Mouse (Mus musculus) MEL (cell line): ENCODE data around the gene Lap3. TPM values are rescaled to one million over a fixed set of nuclear protein-coding genes. Genes with fewer than 3 reads are reported as not detected.

ENCODE experiments used
- DNase-seq: peaks from one replicate; pipeline ENCODE4 v3.0.0; 2011; ENCODE audit warnings: low read depth, low spot score
- H3K27ac ChIP-seq: 2 replicates; pipeline ENCODE4 v1.5.1; 2012; ENCODE audit warnings: low read depth, mild to moderate bottlenecking, control low read depth, low read length, moderate library complexity; ENCODE audit not compliant: control insufficient read depth
- H3K27me3 ChIP-seq, 2 experiments: fragments of 150-350 bp in 1 of 2; sonication (generic) in 1 of 2; 2 replicates each; pipeline ENCODE4 v1.6.1; 2012; ENCODE audit warnings: low read length in 2 of 2, mild to moderate bottlenecking in 2 of 2, improper control_type of control experiment in 1 of 2, moderate library complexity in 1 of 2; ENCODE audit not compliant: insufficient read depth in 2 of 2, control insufficient read depth in 1 of 2
- H3K36me3 ChIP-seq, 2 experiments: 2 replicates each; pipeline ENCODE4 v1.6.1; 2012 to 2014; ENCODE audit warnings: low read length in 2 of 2, improper control_type of control experiment in 1 of 2, inconsistent platforms in 1 of 2, mild to moderate bottlenecking in 1 of 2; ENCODE audit not compliant: insufficient read depth in 2 of 2, control insufficient read depth in 1 of 2
- H3K4me1 ChIP-seq, 2 experiments: fragments of 150-350 bp in 1 of 2; sonication (generic) in 1 of 2; 2 replicates each; pipeline ENCODE4 v1.6.1; 2012; ENCODE audit warnings: low read length in 2 of 2, improper control_type of control experiment in 1 of 2, mild to moderate bottlenecking in 1 of 2; ENCODE audit not compliant: insufficient read depth in 2 of 2, control insufficient read depth in 1 of 2
- H3K4me3 ChIP-seq, 2 experiments: fragments of 150-350 bp in 1 of 2; sonication (generic) in 1 of 2; 2 replicates each; pipeline ENCODE4 v1.5.1; 2012; ENCODE audit warnings: low read depth in 2 of 2, low read length in 2 of 2, mild to moderate bottlenecking in 2 of 2, moderate library complexity in 2 of 2, control low read depth in 1 of 2, improper control_type of control experiment in 1 of 2; ENCODE audit not compliant: control insufficient read depth in 1 of 2, insufficient read depth in 1 of 2
- H3K79me2 ChIP-seq: 2 replicates; pipeline ENCODE4 v1.6.1; 2012; ENCODE audit warnings: mild to moderate bottlenecking, low read length, moderate library complexity; ENCODE audit not compliant: control insufficient read depth, poor library complexity, insufficient read depth
- H3K9ac ChIP-seq: 2 replicates; pipeline ENCODE4 v1.6.1; 2012; ENCODE audit warnings: low read depth, mild to moderate bottlenecking, control low read depth, low read length, moderate library complexity; ENCODE audit not compliant: control insufficient read depth, poor library complexity, severe bottlenecking
- H3K9me3 ChIP-seq: fragments of 150-350 bp; sonication (generic); replicated peaks from 2 replicates; pipeline ENCODE4 v1.6.1; 2012; ENCODE audit warnings: mild to moderate bottlenecking, low read length, improper control_type of control experiment, moderate library complexity; ENCODE audit not compliant: insufficient read depth
- CTCF ChIP-seq, 3 experiments: IDR thresholded peaks in 2 of 3; conservative IDR thresholded peaks in 1 of 3; 2 replicates each; pipeline ENCODE4 v1.5.1; 2011 to 2012; ENCODE audit warnings: low read length in 3 of 3, low read depth in 2 of 3, mild to moderate bottlenecking in 2 of 3, improper control_type of control experiment in 1 of 3, inconsistent platforms in 1 of 3, mixed read lengths in 1 of 3, moderate library complexity in 1 of 3; ENCODE audit not compliant: control insufficient read depth in 1 of 3, insufficient read depth in 1 of 3, poor library complexity in 1 of 3, severe bottlenecking in 1 of 3
- E2F4 ChIP-seq: IDR thresholded peaks from 2 replicates; pipeline ENCODE4 v1.6.1; 2011; ENCODE audit warnings: low read depth, low read length, improper control_type of control experiment, borderline replicate concordance
- EP300 ChIP-seq, 2 experiments: IDR thresholded peaks; 2 replicates each; pipeline ENCODE4 v1.6.1; 2011; ENCODE audit warnings: improper control_type of control experiment in 2 of 2, low read length in 2 of 2, low read depth in 1 of 2, mild to moderate bottlenecking in 1 of 2
- GABPA ChIP-seq: IDR thresholded peaks from 2 replicates; pipeline ENCODE4 v1.6.1; 2012; ENCODE audit warnings: low read depth, mild to moderate bottlenecking, inconsistent platforms, low read length, improper control_type of control experiment, moderate library complexity
- JUND ChIP-seq: IDR thresholded peaks from 2 replicates; pipeline ENCODE4 v1.6.1; 2011; ENCODE audit warnings: low read depth, mild to moderate bottlenecking, improper control_type of control experiment, low read length
- KAT2A ChIP-seq: conservative IDR thresholded peaks from 2 replicates; pipeline ENCODE4 v1.6.1; 2012; ENCODE audit warnings: low read depth, low read length, improper control_type of control experiment, inconsistent platforms
- MAFK ChIP-seq: IDR thresholded peaks from 2 replicates; pipeline ENCODE4 v1.6.1; 2011; ENCODE audit warnings: low read depth, mild to moderate bottlenecking, low read length, improper control_type of control experiment, borderline replicate concordance
- MAX ChIP-seq: IDR thresholded peaks from 2 replicates; pipeline ENCODE4 v1.6.1; 2011; ENCODE audit warnings: low read length, improper control_type of control experiment
- MXI1 ChIP-seq: IDR thresholded peaks from 2 replicates; pipeline ENCODE4 v1.6.1; 2011; ENCODE audit warnings: mild to moderate bottlenecking, low read depth, low read length, improper control_type of control experiment
- MYC ChIP-seq: IDR thresholded peaks from 2 replicates; pipeline ENCODE4 v1.6.1; 2011; ENCODE audit warnings: low read depth, mild to moderate bottlenecking, low read length, improper control_type of control experiment, moderate library complexity
- POLR2A ChIP-seq, 2 experiments: IDR thresholded peaks; 2 replicates each; pipeline ENCODE4 v1.6.1; 2011 to 2012; ENCODE audit warnings: low read length in 2 of 2, mild to moderate bottlenecking in 2 of 2, control low read depth in 1 of 2, improper control_type of control experiment in 1 of 2, low read depth in 1 of 2, moderate library complexity in 1 of 2; ENCODE audit not compliant: control insufficient read depth in 1 of 2, insufficient read depth in 1 of 2, poor library complexity in 1 of 2
- POLR2AphosphoS2 ChIP-seq: IDR thresholded peaks from 2 replicates; pipeline ENCODE4 v1.6.1; 2011; ENCODE audit warnings: low read length, improper control_type of control experiment
- POLR2AphosphoS5 ChIP-seq: IDR thresholded peaks from 2 replicates; pipeline ENCODE4 v1.6.1; 2012; ENCODE audit warnings: low read depth, borderline replicate concordance, mild to moderate bottlenecking, inconsistent platforms, low read length, moderate library complexity, mixed read lengths
- RAD21 ChIP-seq: IDR thresholded peaks from 2 replicates; pipeline ENCODE4 v1.6.1; 2011; ENCODE audit warnings: mild to moderate bottlenecking, low read depth, low read length, improper control_type of control experiment
- RCOR1 ChIP-seq: IDR thresholded peaks from 2 replicates; pipeline ENCODE4 v1.6.1; 2012; ENCODE audit warnings: low read depth, mild to moderate bottlenecking, inconsistent platforms, low read length, improper control_type of control experiment
- SIN3A ChIP-seq: IDR thresholded peaks from 2 replicates; pipeline ENCODE4 v1.6.1; 2012; ENCODE audit warnings: low read length, improper control_type of control experiment, inconsistent platforms
- TCF12 ChIP-seq: IDR thresholded peaks from 2 replicates; pipeline ENCODE4 v1.6.1; 2014; ENCODE audit warnings: low read depth, mild to moderate bottlenecking, inconsistent platforms, low read length, improper control_type of control experiment, moderate library complexity
- ZC3H11A ChIP-seq: IDR thresholded peaks from 2 replicates; pipeline ENCODE4 v1.6.1; 2012; ENCODE audit warnings: low read depth, mild to moderate bottlenecking, inconsistent platforms, low read length, improper control_type of control experiment
- ZKSCAN1 ChIP-seq: IDR thresholded peaks from 2 replicates; pipeline ENCODE4 v1.6.1; 2012; ENCODE audit warnings: low read depth, mild to moderate bottlenecking, inconsistent platforms, low read length, improper control_type of control experiment, moderate library complexity
- ZMIZ1 ChIP-seq: IDR thresholded peaks from 2 replicates; pipeline ENCODE4 v1.6.1; 2012; ENCODE audit warnings: low read depth, mild to moderate bottlenecking, inconsistent platforms, low read length, improper control_type of control experiment, moderate library complexity
- polyA plus RNA-seq, 2 experiments: library from polyadenylated mRNA; stranded (reverse) in 1 of 2; unstranded in 1 of 2; fragments of >175 nt in 1 of 2; fragments of >200 nt in 1 of 2; gene quantifications; 2 replicates each; pipeline versions ENCODE4 v1.2.1 to v1.2.4; 2012; ENCODE audit warnings: low replicate concordance in 2 of 2, low read depth in 1 of 2; ENCODE audit not compliant: insufficient read length in 2 of 2, insufficient read depth in 1 of 2, missing spikeins in 1 of 2
- total RNA-seq: library from RNA; depleted of rRNA; stranded (reverse); fragments of 300-350 nt; gene quantifications from 2 replicates; pipeline ENCODE4 v1.2.3, GENCODE M21; 2012

The Lap3 gene
- total and polyA plus RNA-seq, 3 experiments: 172 to 213 (median 205) TPM

DNA sequence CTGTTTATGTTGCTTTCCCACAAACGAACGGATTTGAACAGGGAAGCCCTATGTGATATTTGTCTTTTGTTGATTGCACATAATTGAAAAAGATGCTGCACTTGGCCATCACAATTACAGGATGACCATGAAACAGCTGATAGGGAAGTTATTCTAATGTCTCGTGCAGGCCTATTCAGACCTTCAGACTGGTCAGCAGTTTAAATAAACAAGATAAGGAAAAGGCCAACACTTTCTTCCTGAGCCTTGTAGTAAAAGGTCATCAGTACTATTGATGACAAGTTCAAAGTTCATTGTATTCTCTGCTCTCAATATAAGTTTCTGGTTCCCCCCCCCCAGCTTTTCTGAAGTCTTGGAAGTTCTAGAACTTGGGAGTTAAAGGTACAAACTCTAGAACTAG, 10.6 kb upstream of the Lap3 start:
- no peak for TF ChIP-seq MAFK
- no peak for TF ChIP-seq RCOR1
- TF ChIP-seq POLR2A (IDR thresholded peaks at IDR 0.05; ENCODE audit: control insufficient read depth in 1 of 2, insufficient read depth in 1 of 2, low read depth in 1 of 2, low read length in 2 of 2, poor library complexity in 1 of 2): no peak
- TF ChIP-seq EP300 (IDR thresholded peaks at IDR 0.05; ENCODE audit: low read depth in 1 of 2, low read length in 2 of 2): no peak
- TF ChIP-seq POLR2AphosphoS2: no peak
- no peak for TF ChIP-seq CTCF (IDR thresholded peaks at IDR 0.05 in 2 of 3, conservative IDR thresholded peaks at IDR 0.05 in 1 of 3; ENCODE audit: control insufficient read depth in 1 of 3, insufficient read depth in 1 of 3, low read depth in 2 of 3, low read length in 3 of 3, poor library complexity in 1 of 3, severe bottlenecking in 1 of 3)
- TF ChIP-seq ZKSCAN1: no peak
- no peak for TF ChIP-seq ZC3H11A
- TF ChIP-seq POLR2AphosphoS5: no peak
- no peak for TF ChIP-seq ZMIZ1
- no peak for TF ChIP-seq MYC
- no peak for TF ChIP-seq SIN3A
- TF ChIP-seq E2F4: no peak
- no peak for TF ChIP-seq KAT2A
- TF ChIP-seq MAX: no peak
- no peak for TF ChIP-seq RAD21
- TF ChIP-seq MXI1: no peak
- no peak for TF ChIP-seq JUND
- TF ChIP-seq GABPA: no peak
- H3K9me3 ChIP-seq: no peaks in the 10 kb centered on the region

DNA sequence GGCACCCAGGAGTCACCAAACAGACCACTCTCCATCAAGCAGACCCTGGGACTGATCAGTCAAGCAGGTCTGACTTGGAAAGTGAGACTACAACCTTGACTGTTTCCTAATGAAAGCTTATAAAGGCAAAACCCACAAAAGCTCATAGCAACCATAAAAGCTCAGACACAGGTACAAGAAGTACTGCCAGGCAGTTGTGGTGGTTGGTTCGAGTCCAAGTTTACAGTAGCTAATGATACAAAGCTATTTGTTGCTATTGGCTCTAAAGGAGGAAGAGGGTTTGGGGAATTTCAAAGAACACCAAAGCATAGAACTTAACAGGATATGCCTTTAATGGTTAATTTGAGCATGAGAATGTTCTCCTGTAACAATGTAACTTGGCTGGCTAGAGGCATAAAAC, 9.5 kb upstream of the Lap3 start:
- no peaks in the 10 kb centered on the region for H3K79me2 ChIP-seq
- no peak for DNase-seq
- no peak for TF ChIP-seq POLR2AphosphoS5
- no peak for TF ChIP-seq GABPA
- no peak for TF ChIP-seq ZKSCAN1
- TF ChIP-seq TCF12: no peak
- TF ChIP-seq, all 39 proteins: peak for 0

More for the DNA sequence above, 10.6 kb upstream of the Lap3 start:
- Histone ChIP-seq H3K27me3 (peaks cover 17 to 19% of the 10 kb centered on the region in 2 experiments), H3K79me2 (no peaks in the 10 kb centered on the region), H3K27ac (no peak overlapping the region), H3K9ac (no peak overlapping the region), H3K36me3 (no peaks in the 10 kb centered on the region), H3K4me3 (no peak overlapping the region), H3K4me1 (no peaks in the 10 kb centered on the region)
- DNase-seq: no peak

More for the DNA sequence above, 9.5 kb upstream of the Lap3 start:
- no peak overlapping the region for H3K27ac ChIP-seq
- no peaks in the 10 kb centered on the region for H3K4me1 ChIP-seq
- H3K36me3 ChIP-seq: no peaks in the 10 kb centered on the region
- H3K27me3 ChIP-seq: peaks cover 14 to 26% of the 10 kb centered on the region in 2 experiments
- no peak overlapping the region for H3K4me3 ChIP-seq
- H3K9ac ChIP-seq: no peak overlapping the region
- H3K9me3 ChIP-seq: no peaks in the 10 kb centered on the region
